Mouse (Mus musculus) WW6 (cell line): Measurements from ENCODE around the gene Kif17.

Experiments
- DNase-seq: peaks from one replicate; pipeline ENCODE4 v3.0.0-alpha.2; 2013; ENCODE audit warnings: low read depth, low spot score

The Kif17 gene

DNA sequence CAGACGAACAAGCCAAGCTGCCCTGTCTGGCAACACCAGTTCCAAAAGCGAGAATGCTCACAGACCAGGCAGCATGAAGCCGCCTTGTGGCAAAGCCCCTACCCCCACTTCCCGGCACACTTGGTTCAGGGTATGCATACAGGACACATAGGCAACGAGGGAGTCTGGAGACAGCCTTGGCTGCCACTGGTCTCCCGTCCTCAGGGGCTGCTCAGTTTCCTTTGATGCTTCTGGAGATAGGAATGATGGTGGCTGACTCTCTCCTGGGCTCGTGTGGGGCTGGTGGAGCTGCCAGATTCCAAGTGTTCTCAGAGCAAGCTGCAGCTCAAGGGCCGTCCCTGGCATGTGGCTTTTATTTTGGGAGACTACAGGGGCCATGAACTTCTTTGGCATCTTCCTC is 91.2 kb downstream of the Kif17 start:
- DNase-seq: no peak

GRCm38 (mm10) chr4:138342048-138342447 is 91.8 kb downstream of the Kif17 start:
- no peak for DNase-seq

DNA sequence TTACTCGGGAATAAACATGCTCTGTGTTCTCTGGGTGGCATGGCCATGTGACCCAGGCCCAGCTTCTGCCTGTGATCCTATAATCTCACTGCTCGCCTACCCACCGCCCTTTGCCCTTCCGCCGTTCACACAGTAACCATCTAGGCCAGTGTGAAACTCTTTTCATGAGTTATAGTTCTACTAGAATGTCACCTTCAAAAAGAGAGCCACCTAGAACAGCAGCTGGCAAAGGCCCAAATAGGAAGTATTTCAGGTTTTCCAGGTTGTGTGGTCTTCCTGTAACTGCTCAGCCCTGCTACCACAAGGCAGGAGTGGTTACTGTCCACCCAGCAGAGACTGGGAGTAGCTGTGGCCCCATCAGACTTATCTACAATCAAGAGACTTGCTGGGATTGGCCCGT is 92.5 kb downstream of the Kif17 start:
- no peak for DNase-seq

GRCm38 (mm10) chr4:138343341-138343837 is 93.2 kb downstream of the Kif17 start:
- no peak for DNase-seq

DNA sequence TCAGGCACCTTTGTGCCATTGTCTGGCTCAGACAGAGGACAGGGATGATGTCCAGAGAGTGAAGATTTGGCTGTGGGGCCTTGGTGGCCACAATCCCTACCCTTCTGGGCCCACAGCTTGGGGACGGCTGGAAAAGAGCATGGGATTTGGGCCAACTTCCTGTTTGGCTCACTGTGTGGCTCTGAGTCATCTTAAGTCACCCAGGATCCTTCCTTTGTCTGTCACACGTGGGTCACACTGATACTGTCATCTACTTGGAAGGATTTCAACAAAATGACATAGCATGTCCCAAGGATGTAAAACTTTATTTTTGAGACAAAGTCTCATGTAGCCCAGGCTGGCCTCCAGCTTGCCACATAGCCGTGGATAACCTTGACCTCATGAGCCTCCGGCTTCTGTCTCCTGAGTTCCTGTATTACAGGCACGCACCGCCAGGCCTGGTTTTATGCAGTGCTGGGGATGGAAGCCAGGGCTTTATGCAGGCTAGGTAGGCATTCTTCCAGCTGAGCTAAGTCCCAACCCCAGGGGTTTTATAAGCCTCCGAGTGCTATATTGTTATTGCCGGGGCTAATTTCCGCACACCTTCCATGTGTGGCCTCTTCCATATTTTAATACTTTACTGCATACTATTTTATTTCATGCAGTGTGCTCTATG is 94.8 kb downstream of the Kif17 start:
- DNase-seq: no peak

DNA sequence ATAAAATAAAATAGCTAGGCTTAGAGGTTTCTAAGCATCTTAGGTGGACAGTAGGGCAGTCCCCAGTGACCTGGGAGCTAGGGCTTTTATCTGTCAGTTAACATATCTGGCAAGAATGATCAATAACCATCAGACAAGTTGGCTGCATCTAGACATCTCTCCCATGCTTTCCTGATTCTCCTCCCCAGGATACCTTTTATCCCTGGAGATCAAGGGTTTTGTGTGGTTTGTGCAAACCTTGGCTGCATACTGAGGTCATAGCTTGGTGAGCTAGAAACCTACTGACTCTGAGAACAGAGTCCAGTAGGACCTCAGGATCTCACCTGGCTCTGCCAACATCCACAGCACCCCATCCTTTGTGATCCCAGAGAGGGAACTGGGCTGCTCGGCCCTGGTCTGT is 97.0 kb downstream of the Kif17 start:
- DNase-seq: no peak

- DNase-seq: no peak
Measured at GRCm38 (mm10) chr4:138348716-138349115, 98.5 kb downstream of the Kif17 start.
